29 mouse cellular contexts compared by ENCODE assay signal in the genomic region with DNA sequence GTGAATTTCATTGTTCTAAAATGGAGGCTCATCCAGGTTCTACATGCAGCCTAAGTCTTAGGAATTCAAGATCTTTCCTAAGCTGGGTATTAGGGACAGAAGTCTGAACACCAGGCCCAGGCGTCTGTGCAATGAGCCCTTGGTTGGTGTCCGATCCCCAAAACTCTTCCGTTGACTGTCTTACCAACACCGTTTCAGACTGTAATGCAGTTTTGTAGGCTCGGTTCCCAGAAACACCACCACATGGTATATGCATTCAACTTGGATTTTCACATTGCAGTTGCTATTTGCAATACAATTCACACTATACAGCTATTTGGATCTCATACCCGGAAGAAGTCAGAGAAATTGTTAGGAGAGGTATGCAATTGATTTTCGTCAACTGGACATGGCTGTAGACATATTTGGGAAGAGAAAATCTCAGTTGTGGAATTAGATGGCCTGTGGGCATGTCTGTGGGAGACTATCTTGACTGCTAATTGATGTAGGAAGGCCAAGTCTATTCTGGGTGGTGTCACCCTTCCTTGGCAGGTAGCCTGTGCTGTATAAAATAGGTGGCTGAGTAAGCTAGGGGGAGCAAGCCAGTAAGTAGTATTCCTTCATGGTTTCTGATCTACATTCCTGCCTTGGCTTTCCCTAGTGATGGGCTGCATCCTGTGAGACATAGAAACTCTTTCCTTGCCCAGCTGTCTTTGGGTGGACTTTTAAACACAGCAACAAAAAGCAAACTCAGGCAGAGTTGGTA.
DNase-seq lines count a peak whose midpoint lies in the region; ATAC-seq and TF ChIP-seq lines count a peak whose summit lies in the region.
"Had no signal": no experiment of that assay in that cellular context is flagged by ENCODE, and none has a peak within 500 bp of the region (broad histone marks: within the 10 kb centered on the region; RNA-seq: fewer than 3 reads in every experiment).

No protein-coding gene starts in this region.

- H3K27ac ChIP-seq in heart, embryonic 11.5 days (ENCODE audit: low read depth, low read length) = no peak overlapping the region
- H3K27ac ChIP-seq in left cerebral cortex, adult 2 months = peak overlapping the region; percentile 78
- H3K27ac ChIP-seq in neural tube, embryonic 15.5 days (replicated peaks) = peak overlapping the region; percentile 67
- H3K27ac ChIP-seq: embryonic facial prominence, embryonic 12.5 days; kidney, embryonic 15.5 days; limb, embryonic 10.5 days; limb, embryonic 15.5 days; liver, embryonic 13.5 days; macrophage; neural tube, embryonic 12.5 days had no signal

- H3K9ac ChIP-seq in heart, embryonic 11.5 days (ENCODE audit: low read depth, low read length) = no peak overlapping the region
- H3K9ac ChIP-seq in neural tube, embryonic 15.5 days (replicated peaks) = no peak overlapping the region
- H3K9ac ChIP-seq: embryonic facial prominence, embryonic 12.5 days; kidney, embryonic 15.5 days; limb, embryonic 15.5 days; liver, embryonic 13.5 days; neural tube, embryonic 12.5 days had no signal

- peak; percentile 68 for DNase-seq in heart, adult 11 months
- no peak for DNase-seq in left cerebral cortex, adult 2 months (ENCODE audit: extremely low spot score in 1 of 2, low spot score in 2 of 2)
- no peak for DNase-seq in left cerebral cortex, postnatal 36 days (ENCODE audit: low spot score in 2 of 2)
- DNase-seq in brain, adult 2 months (ENCODE audit: low read depth, low spot score) = peak; percentile 60
- DNase-seq in adipocyte (ENCODE audit: low spot score) = no peak
- DNase-seq: adrenal gland, adult 8-10 months; cerebellum, adult 8-10 months; cerebellum, postnatal 36 days; embryo, embryonic 11 days; heart, postnatal 14 days; kidney, adult 18-20 months; kidney, postnatal 25 days; liver, embryonic 13.5 days; lung, adult 18-20 months; lung, postnatal 10 days; retina, postnatal 1 day; spleen, adult 18-20 months; thymus, adult 18-20 months; thymus, postnatal 25 days had no signal

- no peaks in the 10 kb centered on the region for H3K36me3 ChIP-seq in heart, embryonic 11.5 days (ENCODE audit: control insufficient read depth, insufficient read depth, low read length)
- H3K36me3 ChIP-seq in neural tube, embryonic 15.5 days = no peaks in the 10 kb centered on the region
- H3K36me3 ChIP-seq: embryonic facial prominence, embryonic 12.5 days; kidney, embryonic 15.5 days; limb, embryonic 10.5 days; limb, embryonic 15.5 days; liver, embryonic 13.5 days; neural tube, embryonic 12.5 days had no signal

- no peak overlapping the region for H3K4me3 ChIP-seq in heart, embryonic 11.5 days (ENCODE audit: low read depth, low read length)
- H3K4me3 ChIP-seq in left cerebral cortex, adult 2 months = no peak overlapping the region
- no peak overlapping the region for H3K4me3 ChIP-seq in neural tube, embryonic 15.5 days (replicated peaks)
- H3K4me3 ChIP-seq: embryonic facial prominence, embryonic 12.5 days; kidney, embryonic 15.5 days; limb, embryonic 10.5 days; limb, embryonic 15.5 days; liver, embryonic 13.5 days; neural tube, embryonic 12.5 days had no signal

- H3K4me1 ChIP-seq in heart, embryonic 11.5 days (ENCODE audit: control insufficient read depth, insufficient read depth, low read length) = no peaks in the 10 kb centered on the region
- H3K4me1 ChIP-seq in neural tube, embryonic 15.5 days = peaks cover 38% of the 10 kb centered on the region
- H3K4me1 ChIP-seq: embryonic facial prominence, embryonic 12.5 days; kidney, embryonic 15.5 days; limb, embryonic 15.5 days; liver, embryonic 13.5 days had no signal

- intact Hi-C loops in left cerebral cortex, adult 2 months (cut with DNase I) = loop anchor here (5.0 kb wide), 1 partner anchor 108 kb away; the partner anchor contains the start of gene Ptprn2
- intact Hi-C loops in left cerebral cortex, postnatal 36 days (cut with DNase I) = no loop called here

- no peak for ATAC-seq in heart, embryonic 11.5 days (replicated peaks; ENCODE audit: insufficient number of reproducible peaks, low FRiP score, low TSS enrichment)
- ATAC-seq in neural tube, embryonic 15.5 days (ENCODE audit: low FRiP score) = no peak
- ATAC-seq: activated CD4-positive, CD25-positive, alpha-beta regulatory T cell, adult 4 months; midbrain, embryonic 16.5 days had no signal

- H3K27me3 ChIP-seq in heart, embryonic 11.5 days (ENCODE audit: control insufficient read depth, insufficient read depth, low read length) = no peaks in the 10 kb centered on the region
- H3K27me3 ChIP-seq in neural tube, embryonic 15.5 days (replicated peaks) = no peaks in the 10 kb centered on the region
- H3K27me3 ChIP-seq: embryonic facial prominence, embryonic 12.5 days; kidney, embryonic 15.5 days; limb, embryonic 15.5 days; liver, embryonic 13.5 days; neural tube, embryonic 12.5 days had no signal

- no peaks in the 10 kb centered on the region for H3K9me3 ChIP-seq in heart, embryonic 11.5 days (replicated peaks; ENCODE audit: control insufficient read depth, low read length)
- no peaks in the 10 kb centered on the region for H3K9me3 ChIP-seq in neural tube, embryonic 15.5 days (replicated peaks)
- H3K9me3 ChIP-seq: embryonic facial prominence, embryonic 12.5 days; kidney, embryonic 15.5 days; limb, embryonic 10.5 days; limb, embryonic 15.5 days; liver, embryonic 13.5 days; neural tube, embryonic 12.5 days had no signal

- 86% methylated on average over 7 of the region's 7 CpGs for WGBS in heart, embryonic 11.5 days (ENCODE audit: insufficient replicate concordance)
- WGBS in neural tube, embryonic 15.5 days = 97% methylated on average over 7 of the region's 7 CpGs

- TF ChIP-seq CTCF in left cerebral cortex, adult 2 months (IDR thresholded peaks at IDR 0.05) = no peak; the same call in 1 of the 2 replicates

- no peak overlapping the region for H3K4me2 ChIP-seq in heart, embryonic 11.5 days
- H3K4me2 ChIP-seq in neural tube, embryonic 15.5 days = no peak overlapping the region
- H3K4me2 ChIP-seq: embryonic facial prominence, embryonic 12.5 days; kidney, embryonic 15.5 days; limb, embryonic 15.5 days; liver, embryonic 13.5 days; neural tube, embryonic 12.5 days had no signal

Comparison
In these comparisons a context has a peak if more than half of its experiments do, and no peak if none do; other contexts are left out.
1. DNase-seq: peak in heart, adult 11 months (single experiment) and brain, adult 2 months (single experiment); none in left cerebral cortex, adult 2 months (0 of 2), left cerebral cortex, postnatal 36 days (0 of 2) and adipocyte (single experiment).